Mouse (Mus musculus) gastrocnemius, adult 8-10 months (tissue): ENCODE data around the gene Fam170b. TPM values are rescaled to one million over a fixed set of nuclear protein-coding genes. Genes with fewer than 3 reads are reported as not detected.

Experiments
- total RNA-seq, 4 experiments: library from RNA; stranded (reverse); gene quantifications; 2 replicates each; pipeline ENCODE4 v1.2.4; 2022

Gene Fam170b
- total RNA-seq, 4 experiments from 2014 or later: 0.10 to 0.16 TPM; not detected in 2

Other genes with a start within 250 kb of the Fam170b start
- not detected for gene Prrxl1, start 234.6 kb upstream of the Fam170b start, total RNA-seq
- 100 to 1,000 TPM; 314 to 378 (median 368) TPM for gene 3425401B19Rik, start 148.7 kb upstream of the Fam170b start, total RNA-seq
- not detected for gene Tmem273, start 48.0 kb upstream of the Fam170b start, total RNA-seq
- 1 to 10 TPM; 1.5 to 3.6 (median 2.1) TPM for gene Vstm4, start 22.8 kb downstream of the Fam170b start, total RNA-seq
- gene Lrrc18, start 157.4 kb downstream of the Fam170b start, total RNA-seq: under 1 TPM in 1 of 4 experiments, not detected in 3; 0.31 TPM